Mouse (Mus musculus) hematopoietic stem cell, adult 5-6 weeks (primary cell): ENCODE data around the gene Nkpd1. TPM values are rescaled to one million over a fixed set of nuclear protein-coding genes. Genes with fewer than 3 reads are reported as not detected.

Experiments
- ATAC-seq, 2 experiments: fragments of 125-278 bp in 1 of 2; replicated peaks in 1 of 2; 2 replicates each; pipeline ENCODE4 v1.8.0; 2016 to 2017; ENCODE audit warnings: inconsistent platforms in 2 of 2, mild to moderate bottlenecking in 2 of 2, moderate number of reproducible peaks in 2 of 2, low read depth in 1 of 2, moderate TSS enrichment in 1 of 2; ENCODE audit not compliant: low FRiP score in 2 of 2, poor library complexity in 2 of 2, severe bottlenecking in 2 of 2, insufficient read depth in 1 of 2, low TSS enrichment in 1 of 2
- total RNA-seq: library from RNA; stranded (forward); fragments of 172-1452, 232-1000 nt; gene quantifications from 2 replicates; pipeline ENCODE4 v1.2.3, GENCODE M21; 2017

Nkpd1 gene
- total RNA-seq, 1 experiment from 2014 or later, result not detected

DNA sequence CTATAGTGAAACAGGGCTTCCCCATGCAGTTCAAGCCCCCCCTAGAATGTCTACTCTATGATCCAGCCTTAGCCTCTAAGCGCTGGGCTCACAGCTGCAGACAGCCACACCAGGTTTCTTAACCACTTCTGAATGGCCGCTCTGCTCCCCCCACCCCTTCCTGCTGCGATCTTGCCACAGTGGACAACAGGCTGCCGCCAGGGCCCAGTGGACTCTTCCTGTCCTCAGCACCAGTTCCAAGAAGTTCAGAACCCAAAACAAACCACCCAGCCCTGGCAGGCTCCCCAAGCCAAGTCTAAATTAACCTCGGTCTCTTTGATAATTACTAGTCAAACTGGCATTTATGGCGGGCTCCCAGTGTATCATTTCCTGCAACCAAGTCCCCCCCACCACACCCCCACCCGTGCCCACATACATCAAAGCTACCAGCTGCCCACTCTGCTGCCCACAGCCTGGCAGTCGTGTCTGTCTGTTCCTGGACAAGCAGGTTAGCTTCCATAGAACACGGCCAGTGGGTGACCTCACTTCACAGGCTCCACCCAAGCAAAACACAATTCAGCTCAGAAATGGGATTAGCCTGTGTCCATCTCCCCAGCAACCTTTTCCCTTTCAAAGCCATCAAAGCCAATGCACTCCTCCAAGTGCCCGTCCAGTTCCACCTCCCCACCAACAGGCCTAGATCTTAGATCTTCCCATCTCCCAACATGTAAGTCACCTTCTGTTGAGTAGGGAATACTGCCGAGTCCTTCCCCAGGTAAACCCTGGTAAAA is 43.0 kb downstream of the Nkpd1 start:
- ATAC-seq, result no peak

DNA sequence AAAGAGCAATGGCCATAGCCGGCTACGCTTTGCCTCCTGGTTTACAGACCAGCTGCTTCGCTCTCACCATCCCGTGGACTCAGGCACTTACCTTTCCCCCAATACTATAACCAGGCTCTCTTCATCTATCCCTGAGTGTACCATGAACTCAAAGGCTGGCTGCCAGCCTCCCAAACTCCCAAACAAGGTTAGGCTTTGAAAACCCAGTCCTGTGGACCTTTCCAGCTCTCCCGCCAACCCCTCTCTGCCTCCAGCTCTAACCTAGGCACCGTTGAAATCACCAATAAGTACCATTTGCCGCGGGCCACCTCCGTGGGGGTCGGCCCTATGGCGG is 43.8 kb downstream of the Nkpd1 start:
- ATAC-seq, result no peak

DNA sequence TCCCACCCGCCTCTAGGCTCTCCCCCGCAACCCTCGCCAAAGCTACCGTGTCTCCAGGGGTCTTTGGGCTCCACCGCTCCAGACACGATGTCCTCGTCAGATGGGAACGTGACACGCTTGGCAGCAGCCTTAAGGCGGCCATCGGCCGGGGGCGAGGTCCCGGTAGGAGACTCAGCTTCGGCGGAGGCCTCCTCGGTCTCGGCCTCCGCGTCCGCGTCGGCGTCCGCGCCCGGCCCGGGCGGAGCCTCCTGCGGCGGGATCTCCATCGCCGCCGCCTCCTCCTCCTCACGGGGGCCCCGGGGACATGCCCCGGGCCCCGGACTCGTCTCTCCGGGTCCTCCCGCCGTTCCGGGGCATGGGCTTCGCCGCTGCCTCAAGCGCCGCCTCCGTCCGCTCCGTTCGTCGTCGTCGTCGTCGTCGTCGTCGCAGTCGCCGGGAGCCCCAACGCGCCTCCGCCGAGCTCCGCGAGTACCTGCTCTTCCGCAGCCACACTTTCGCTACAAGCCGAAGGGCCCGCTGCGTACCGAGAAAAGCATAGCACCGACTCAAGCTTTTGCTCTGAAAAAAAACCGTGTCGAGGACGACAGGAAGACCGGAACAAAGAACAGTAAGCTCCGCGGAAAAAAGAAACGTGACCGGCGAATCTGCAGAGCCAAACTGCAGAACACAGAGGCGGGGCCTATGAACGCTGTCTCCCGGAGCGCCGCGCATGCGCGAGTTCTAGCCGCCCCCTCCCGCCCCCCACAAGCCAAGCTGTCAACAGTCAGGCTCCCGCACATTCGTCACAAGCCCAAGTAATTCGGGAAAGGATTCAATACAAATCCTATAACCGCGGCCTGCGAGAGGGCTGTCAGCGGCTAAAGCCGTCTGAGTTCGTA is 44.4 kb downstream of the Nkpd1 start:
- peak; percentile 76 to 77 for ATAC-seq

DNA sequence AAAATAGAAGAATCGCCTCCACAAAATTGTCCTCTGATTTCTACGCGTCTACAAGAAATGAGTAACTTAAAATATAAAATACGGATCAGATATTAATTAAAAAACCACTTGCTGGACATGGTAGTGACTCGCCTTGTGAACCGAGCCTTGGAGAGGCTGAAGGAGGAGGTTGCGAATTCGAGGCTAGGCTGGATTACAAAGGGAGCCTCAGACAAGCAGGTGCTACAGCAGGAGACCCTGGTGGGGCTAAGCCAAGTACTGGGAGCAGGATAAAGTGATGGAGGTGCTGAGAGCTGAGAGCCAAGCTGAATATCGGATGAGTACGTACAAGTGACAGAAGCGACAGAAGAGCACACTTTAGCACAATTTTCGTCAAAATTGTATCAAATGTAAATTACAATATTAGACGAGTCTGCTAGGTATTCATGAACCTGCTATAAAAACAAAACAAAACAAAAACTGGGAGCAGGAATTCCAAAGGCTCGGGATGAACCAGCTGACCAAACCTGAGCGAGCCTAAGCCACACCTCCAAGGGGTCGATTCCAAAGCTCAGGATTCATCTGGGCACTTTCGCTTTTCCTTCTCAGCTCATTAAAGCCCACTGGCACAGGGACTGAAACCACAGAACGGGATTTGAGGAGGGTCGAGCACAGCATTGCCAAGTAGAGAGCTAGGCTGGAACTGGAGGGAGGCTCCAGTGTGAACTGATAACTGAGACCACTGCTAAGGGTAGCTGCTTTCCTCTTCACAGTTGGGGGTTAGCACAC is 45.2 kb downstream of the Nkpd1 start, which contains the start of gene Ppp1r37:
TSS of gene Ppp1r37 (minus strand) at position 434 of the 768 bp plus-strand sequence.
- ATAC-seq, result no peak

DNA sequence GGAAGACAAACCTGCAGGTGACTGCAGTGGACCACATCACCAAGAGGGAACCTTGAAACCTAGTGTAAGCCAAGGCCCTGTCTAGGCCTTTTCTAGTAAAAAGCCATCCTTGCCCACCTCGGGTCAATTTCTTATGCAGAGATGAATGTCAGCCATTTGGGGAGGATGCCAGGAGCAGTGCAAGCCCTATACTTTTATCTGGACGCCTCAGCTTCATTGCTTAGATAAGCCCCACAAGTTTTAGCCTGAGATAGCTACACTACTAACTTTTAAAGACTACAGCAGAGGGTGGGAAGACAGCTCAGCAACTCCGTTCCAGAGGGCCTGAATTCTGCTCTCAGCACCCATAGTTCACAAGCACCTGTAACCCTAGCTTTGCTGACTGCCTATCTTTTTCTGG is 46.2 kb downstream of the Nkpd1 start:
- ATAC-seq, result no peak

DNA sequence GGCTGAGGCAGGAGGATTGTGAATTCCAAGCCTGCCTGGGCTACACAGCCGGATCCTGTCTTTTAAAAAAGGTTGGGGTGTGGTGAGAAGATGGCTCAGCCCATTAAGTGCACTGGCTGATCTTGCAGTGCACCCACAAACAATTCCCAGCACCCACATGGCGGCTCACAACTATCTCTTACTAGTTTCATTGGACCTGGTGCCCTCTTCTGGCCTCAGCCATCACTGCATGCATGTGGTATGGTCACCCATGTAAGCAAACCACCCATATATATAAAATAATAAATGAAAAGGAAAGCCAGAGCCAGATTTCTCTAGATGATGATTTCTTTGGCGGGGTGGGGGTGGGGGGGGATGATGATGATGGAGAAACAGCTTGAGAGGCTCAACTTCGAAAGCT is 46.8 kb downstream of the Nkpd1 start:
- ATAC-seq, result no peak

DNA sequence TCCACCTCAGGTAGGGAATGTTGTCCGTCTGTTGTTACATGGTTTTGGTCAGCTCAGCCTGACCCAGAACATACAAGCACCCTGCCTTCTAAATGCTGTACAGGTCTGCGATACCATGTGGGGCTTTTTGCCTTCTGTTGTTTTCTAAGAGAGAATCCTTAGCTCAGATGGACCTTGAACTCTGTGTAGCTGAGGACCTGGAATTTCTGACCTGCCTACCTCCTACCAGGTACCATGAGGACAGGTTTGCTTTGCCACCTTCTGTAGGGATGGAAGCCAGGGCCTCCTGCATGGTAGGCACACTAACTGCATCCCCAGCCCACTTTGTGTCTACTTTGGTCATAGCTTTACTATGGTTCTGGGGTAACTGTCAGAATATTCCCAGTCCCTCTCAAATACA is 48.2 kb downstream of the Nkpd1 start:
- no peak for ATAC-seq

DNA sequence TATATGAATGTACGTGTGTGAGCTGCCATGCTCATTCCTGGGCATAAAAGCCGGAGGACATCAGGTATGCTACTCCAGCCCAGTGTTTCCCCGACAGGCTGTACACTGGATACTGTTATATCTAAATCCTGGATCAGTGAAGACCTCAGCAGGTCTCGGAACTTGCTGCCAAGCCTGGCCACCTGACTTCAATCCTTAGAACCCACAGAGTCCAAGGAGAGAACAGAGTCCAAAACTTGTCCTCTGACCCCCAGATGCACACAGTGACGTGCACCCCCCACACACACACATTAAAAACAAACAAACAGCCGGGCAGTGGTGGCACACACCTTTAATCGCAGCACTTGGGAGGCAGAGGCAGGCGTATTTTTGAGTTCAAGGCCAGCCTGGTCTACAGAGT is 49.8 kb downstream of the Nkpd1 start:
- ATAC-seq, result no peak

DNA sequence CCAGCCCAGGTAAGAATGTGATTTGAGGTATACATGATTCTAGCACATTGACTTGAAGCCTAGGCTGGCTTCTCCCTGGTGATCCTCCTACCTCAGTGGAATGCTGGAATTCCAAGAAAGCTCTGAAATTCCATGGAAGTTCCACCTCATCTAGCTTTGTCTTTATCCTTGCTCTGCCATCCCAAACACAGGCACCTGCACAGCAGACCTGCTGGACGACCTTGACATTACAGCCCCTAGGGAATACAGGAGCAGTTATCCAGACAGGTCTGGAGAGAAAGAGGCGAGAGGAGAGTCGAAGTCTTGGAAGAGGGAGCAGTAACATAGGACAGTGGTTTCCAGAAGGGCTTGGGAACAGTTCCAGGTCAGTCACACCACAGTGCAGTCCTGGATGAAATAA is 52.0 kb downstream of the Nkpd1 start:
- no peak for ATAC-seq

DNA sequence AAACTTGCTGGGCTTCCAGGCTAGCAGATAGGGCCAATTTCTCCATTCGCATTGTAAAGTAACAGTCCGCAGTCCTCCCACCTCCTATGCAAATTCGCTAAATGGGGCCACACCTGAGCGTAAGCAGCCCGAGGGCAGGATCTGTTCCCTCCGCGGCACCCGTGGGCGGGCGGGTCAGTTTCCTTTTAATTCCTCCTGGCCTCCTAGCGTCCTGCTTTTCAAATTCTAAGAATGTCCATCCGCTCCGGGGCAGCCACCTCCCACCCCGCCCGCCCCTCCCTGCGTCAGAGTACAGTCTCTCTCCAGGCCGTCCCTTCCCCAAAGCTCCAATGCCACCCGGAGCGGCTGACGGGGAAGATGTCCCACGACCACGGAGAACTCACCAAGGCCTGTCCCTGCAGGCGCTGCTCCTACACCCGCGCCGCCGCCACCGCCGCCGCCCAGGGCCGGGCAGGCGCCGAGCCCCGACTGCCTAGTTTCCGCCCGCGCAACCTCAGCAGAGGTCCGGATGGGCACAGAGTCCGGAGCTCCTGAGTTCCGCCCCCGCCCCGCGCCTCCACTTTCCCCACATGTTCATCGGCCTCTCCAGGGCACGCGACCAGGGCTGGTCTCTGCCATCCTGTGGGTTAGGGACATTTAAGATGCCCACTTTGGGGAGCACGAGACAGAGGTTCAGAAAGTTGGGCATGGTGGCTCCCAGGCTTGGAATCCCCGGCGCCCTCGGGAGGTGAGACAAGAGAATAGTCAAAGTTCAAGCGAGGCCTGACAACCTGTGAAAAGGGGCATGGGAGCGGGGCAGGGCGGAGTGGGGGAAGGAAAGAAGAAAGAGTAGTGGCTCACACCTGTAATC is 55.5 kb downstream of the Nkpd1 start:
- peak; percentile 52 to 70 for ATAC-seq

DNA sequence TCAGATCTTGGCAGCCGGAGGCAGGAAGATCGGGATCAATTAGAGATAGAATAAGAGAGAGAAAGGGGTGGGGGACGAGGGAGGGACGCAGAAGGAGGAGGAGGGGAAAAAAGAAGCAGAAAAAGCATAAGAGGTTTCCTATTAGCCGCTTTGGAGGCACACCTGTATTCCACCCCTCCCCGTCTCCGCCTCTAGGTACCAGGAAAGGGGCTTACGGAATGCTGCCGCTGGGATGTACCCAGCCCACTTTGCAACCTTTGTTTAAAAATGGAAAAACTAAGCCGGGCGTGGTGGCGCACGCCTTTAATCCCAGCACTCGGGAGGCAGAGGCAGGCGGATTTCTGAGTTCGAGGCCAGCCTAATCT is 56.1 kb downstream of the Nkpd1 start:
- ATAC-seq, result no peak

Other genes with a start within 250 kb of the Nkpd1 start
- gene Vasp, start 246.0 kb upstream of the Nkpd1 start, total RNA-seq, result 99.8 and 117 TPM in 2 replicates
- 0.25 TPM in 1 of 2 replicates, not detected in the other for gene Ppm1n, start 237.8 kb upstream of the Nkpd1 start, total RNA-seq
- not detected in 2 replicates for gene Rtn2, start 235.2 kb upstream of the Nkpd1 start, total RNA-seq
- gene Fosb, start 207.8 kb upstream of the Nkpd1 start, total RNA-seq, result 190 and 280 TPM in 2 replicates
- 20.0 and 28.0 TPM in 2 replicates for gene Ercc1, start 173.1 kb upstream of the Nkpd1 start, total RNA-seq
- 20.9 and 23.6 TPM in 2 replicates for gene Cd3eap, start 158.4 kb upstream of the Nkpd1 start, total RNA-seq
- 0.25 and 0.60 TPM in 2 replicates for gene Ppp1r13l, start 158.1 kb upstream of the Nkpd1 start, total RNA-seq
- gene Ercc2, start 135.8 kb upstream of the Nkpd1 start, total RNA-seq, result 32.3 and 42.5 TPM in 2 replicates
- gene Klc3, start 113.7 kb upstream of the Nkpd1 start, total RNA-seq, result 1.5 and 2.6 TPM in 2 replicates
- gene Ckm, start 113.1 kb upstream of the Nkpd1 start, total RNA-seq, result 0.25 and 0.31 TPM in 2 replicates
- gene Mark4, start 59.0 kb upstream of the Nkpd1 start, total RNA-seq, result 6.4 and 11.8 TPM in 2 replicates
- 2.2 and 3.8 TPM in 2 replicates for gene Exoc3l2, start 54.5 kb upstream of the Nkpd1 start, total RNA-seq
- 1.4 and 2.1 TPM in 2 replicates for gene Bloc1s3, start 9.5 kb upstream of the Nkpd1 start, total RNA-seq
- gene Trappc6a, start 9.4 kb upstream of the Nkpd1 start, total RNA-seq, result 24.2 and 30.8 TPM in 2 replicates
- 12.2 and 16.3 TPM in 2 replicates for gene Ppp1r37, start 45.2 kb downstream of the Nkpd1 start, total RNA-seq
- gene Zfp296, start 59.4 kb downstream of the Nkpd1 start, total RNA-seq, result 5.3 and 5.9 TPM in 2 replicates
- gene Gemin7, start 59.8 kb downstream of the Nkpd1 start, total RNA-seq, result 35.4 and 44.9 TPM in 2 replicates
- 40.1 and 51.3 TPM in 2 replicates for gene Clasrp, start 86.6 kb downstream of the Nkpd1 start, total RNA-seq
- 8.7 and 12.4 TPM in 2 replicates for gene Relb, start 111.6 kb downstream of the Nkpd1 start, total RNA-seq
- gene Clptm1, start 147.2 kb downstream of the Nkpd1 start, total RNA-seq, result 21.4 and 26.4 TPM in 2 replicates
- 6.1 TPM in 1 of 2 replicates, not detected in the other for gene Apoc2, start 160.1 kb downstream of the Nkpd1 start, total RNA-seq
- gene Gm44805, start 163.6 kb downstream of the Nkpd1 start, total RNA-seq, result not detected in 2 replicates
- not detected in 2 replicates for gene Apoc4, start 163.6 kb downstream of the Nkpd1 start, total RNA-seq
- gene Apoc1, start 174.8 kb downstream of the Nkpd1 start, total RNA-seq, result not detected in 2 replicates
- gene Apoe, start 181.3 kb downstream of the Nkpd1 start, total RNA-seq, result 167 and 314 TPM in 2 replicates
- 24.6 and 29.0 TPM in 2 replicates for gene Tomm40, start 197.6 kb downstream of the Nkpd1 start, total RNA-seq
- gene Nectin2, start 232.6 kb downstream of the Nkpd1 start, total RNA-seq, result 2.0 and 3.8 TPM in 2 replicates